Mouse (Mus musculus): ENCODE results near the gene Sun2. TPM values are rescaled to one million over a fixed set of nuclear protein-coding genes. Genes with fewer than 3 reads are reported as not detected.

Gene Sun2
- polyA plus RNA-seq, 1 experiment from 2014 or later: 2.2 TPM

DNA sequence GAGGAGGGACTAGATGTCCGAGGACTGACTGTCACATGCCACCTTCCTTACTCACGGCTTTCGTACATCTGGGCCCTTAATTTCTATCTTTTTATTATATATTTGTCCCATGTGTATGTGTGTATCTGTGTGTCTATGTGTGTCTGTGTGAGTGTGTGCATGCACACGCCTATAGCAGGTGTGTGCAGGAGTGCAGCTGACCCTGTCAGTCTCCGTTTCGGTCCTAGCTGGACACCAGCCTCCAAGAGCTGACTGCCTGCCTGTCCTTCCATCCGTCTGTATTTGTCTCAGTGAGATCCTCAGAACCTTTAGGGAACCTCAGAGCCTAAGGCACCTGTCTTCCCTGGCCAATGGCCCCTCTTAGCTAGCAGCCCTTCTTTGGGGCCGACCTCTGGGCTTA is 22.1 kb downstream of the Sun2 start:
- H3K9ac ChIP-seq (ENCODE audit: low read length): no peak overlapping the region
- 88% methylated on average over 8 of the region's 8 CpGs for WGBS
- H3K4me1 ChIP-seq (replicated peaks; ENCODE audit: control insufficient read depth, insufficient read depth): no peaks in the 10 kb centered on the region
- DNase-seq (ENCODE audit: low spot score): no peak
- peaks cover 25% of the 10 kb centered on the region for H3K36me3 ChIP-seq (ENCODE audit: control insufficient read depth, insufficient read depth, low read length)
- no peak overlapping the region for H3K27ac ChIP-seq (replicated peaks)
- TF ChIP-seq CTCF (IDR thresholded peaks at IDR 0.05; ENCODE audit: low read depth) (no peak), EP300 (optimal IDR thresholded peaks at IDR 0.05) (no peak)
- H3K4me3 ChIP-seq (ENCODE audit: low read depth, low read length): no peak overlapping the region
- ATAC-seq (ENCODE audit: low FRiP score, low TSS enrichment): no peak
- H3K27me3 ChIP-seq (ENCODE audit: control insufficient read depth, insufficient read depth, low read length): no peaks in the 10 kb centered on the region
- H3K4me2 ChIP-seq (replicated peaks; ENCODE audit: low read depth): no peak overlapping the region
- no peaks in the 10 kb centered on the region for H3K9me3 ChIP-seq (ENCODE audit: control insufficient read depth, low read length)

DNA sequence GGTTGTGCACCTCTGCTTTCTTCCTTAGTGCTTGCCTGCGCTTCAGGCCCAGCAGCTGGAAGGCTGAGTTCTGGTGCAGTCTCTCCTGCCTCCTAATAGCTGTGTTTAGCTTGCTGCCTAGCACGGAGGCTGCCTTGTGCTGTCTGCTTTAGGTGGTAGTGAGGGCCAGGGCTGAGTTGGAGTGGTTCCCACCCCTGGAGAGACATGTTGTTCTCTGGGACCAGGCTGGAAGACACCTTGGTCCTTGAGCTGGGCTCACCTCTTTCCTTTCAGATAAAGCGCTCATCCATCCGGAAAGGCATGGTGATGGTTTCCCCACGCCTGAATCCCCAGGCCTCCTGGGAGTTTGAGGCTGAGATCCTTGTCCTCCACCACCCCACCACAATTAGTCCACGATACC is 25.6 kb downstream of the Sun2 start:
- no peak overlapping the region for H3K4me2 ChIP-seq (replicated peaks; ENCODE audit: low read depth)
- WGBS: 89% methylated on average over 6 of the region's 6 CpGs
- TF ChIP-seq CTCF (IDR thresholded peaks at IDR 0.05; ENCODE audit: low read depth) (no peak), EP300 (optimal IDR thresholded peaks at IDR 0.05) (no peak)
- H3K4me1 ChIP-seq (replicated peaks; ENCODE audit: control insufficient read depth, insufficient read depth): no peaks in the 10 kb centered on the region
- no peak overlapping the region for H3K4me3 ChIP-seq (ENCODE audit: low read depth, low read length)
- H3K9me3 ChIP-seq (ENCODE audit: control insufficient read depth, low read length): no peaks in the 10 kb centered on the region
- ATAC-seq (ENCODE audit: low FRiP score, low TSS enrichment) (no peak), DNase-seq (ENCODE audit: low spot score) (no peak)
- H3K36me3 ChIP-seq (ENCODE audit: control insufficient read depth, insufficient read depth, low read length): peaks cover 27% of the 10 kb centered on the region
- H3K9ac ChIP-seq (ENCODE audit: low read length): no peak overlapping the region
- H3K27ac ChIP-seq (replicated peaks): no peak overlapping the region
- no peaks in the 10 kb centered on the region for H3K27me3 ChIP-seq (ENCODE audit: control insufficient read depth, insufficient read depth, low read length)

DNA sequence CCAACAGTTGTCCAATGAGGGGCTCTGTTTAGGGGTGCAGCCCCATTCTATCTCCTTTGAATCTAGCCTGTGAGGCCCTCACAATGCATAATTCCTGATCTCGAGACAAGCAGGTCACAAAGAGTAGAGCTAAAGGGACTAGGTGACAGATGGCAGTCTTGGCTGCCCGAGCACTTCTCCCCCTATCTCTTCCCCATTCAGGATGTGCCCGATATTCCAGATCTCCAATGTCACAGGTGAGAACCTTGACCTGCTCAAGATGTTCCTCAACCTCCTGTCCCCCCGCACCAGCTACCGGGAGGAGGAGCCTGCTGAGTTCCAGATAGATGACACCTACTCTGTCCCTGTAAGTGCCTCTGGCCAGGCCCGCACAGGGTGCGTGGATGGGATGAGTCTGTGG is 26.7 kb downstream of the Sun2 start:
- H3K36me3 ChIP-seq (ENCODE audit: control insufficient read depth, insufficient read depth, low read length): peaks cover 34% of the 10 kb centered on the region
- no peak for TF ChIP-seq EP300 (optimal IDR thresholded peaks at IDR 0.05)
- DNase-seq (ENCODE audit: low spot score) (no peak), ATAC-seq (ENCODE audit: low FRiP score, low TSS enrichment) (no peak)
- no peak overlapping the region for H3K27ac ChIP-seq (replicated peaks)
- H3K4me1 ChIP-seq (replicated peaks; ENCODE audit: control insufficient read depth, insufficient read depth): no peaks in the 10 kb centered on the region
- H3K27me3 ChIP-seq (ENCODE audit: control insufficient read depth, insufficient read depth, low read length): no peaks in the 10 kb centered on the region
- H3K4me3 ChIP-seq (ENCODE audit: low read depth, low read length): no peak overlapping the region
- no peaks in the 10 kb centered on the region for H3K9me3 ChIP-seq (ENCODE audit: control insufficient read depth, low read length)
- H3K4me2 ChIP-seq (replicated peaks; ENCODE audit: low read depth): no peak overlapping the region
- WGBS: 90% methylated on average over 7 of the region's 7 CpGs
- H3K9ac ChIP-seq (ENCODE audit: low read length): no peak overlapping the region

DNA sequence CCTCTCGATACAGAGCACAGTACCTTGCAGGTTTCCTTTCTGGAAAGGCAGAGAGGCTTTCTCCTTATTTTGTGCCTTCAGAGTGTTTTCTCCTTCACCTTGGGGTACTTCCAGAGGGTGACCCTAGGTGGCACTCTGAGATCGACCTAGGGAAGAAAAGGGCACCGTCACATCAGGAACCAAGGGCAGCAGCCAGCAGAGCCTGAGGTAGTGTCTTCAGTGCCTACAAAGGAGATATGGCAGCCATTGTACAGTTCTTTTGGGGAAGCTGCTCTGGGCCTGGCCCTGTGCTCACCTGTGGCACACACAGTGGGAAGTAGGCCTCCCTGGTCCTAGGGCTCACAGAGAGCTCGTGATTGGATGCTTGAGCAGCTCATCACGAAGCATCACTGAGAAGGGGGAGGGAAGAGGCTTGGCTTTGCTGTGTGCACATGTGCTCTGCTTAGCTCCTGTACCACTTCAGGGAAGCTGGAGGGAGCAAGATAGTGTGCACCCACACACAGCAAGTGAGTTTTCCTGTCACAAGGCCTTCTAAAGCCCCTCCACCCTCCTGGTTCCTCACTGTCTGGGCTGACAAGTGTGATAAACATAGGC is 34.0 kb downstream of the Sun2 start:
- WGBS: 91% methylated on average over 5 of the region's 5 CpGs
- no peak overlapping the region for H3K4me2 ChIP-seq (replicated peaks; ENCODE audit: low read depth)
- no peak for DNase-seq (ENCODE audit: low spot score)
- no peak overlapping the region for H3K27ac ChIP-seq (replicated peaks)
- H3K4me1 ChIP-seq (replicated peaks; ENCODE audit: control insufficient read depth, insufficient read depth): no peaks in the 10 kb centered on the region
- H3K4me3 ChIP-seq (ENCODE audit: low read depth, low read length): no peak overlapping the region
- no peak overlapping the region for H3K9ac ChIP-seq (ENCODE audit: low read length)
- no peaks in the 10 kb centered on the region for H3K27me3 ChIP-seq (ENCODE audit: control insufficient read depth, insufficient read depth, low read length)
- H3K36me3 ChIP-seq (ENCODE audit: control insufficient read depth, insufficient read depth, low read length): peaks cover 21% of the 10 kb centered on the region
- no peak for TF ChIP-seq EP300 (optimal IDR thresholded peaks at IDR 0.05)
- peak; percentile 22; the same call in 1 of the 2 replicates for TF ChIP-seq CTCF (IDR thresholded peaks at IDR 0.05; ENCODE audit: low read depth)
- H3K9me3 ChIP-seq (ENCODE audit: control insufficient read depth, low read length): no peaks in the 10 kb centered on the region
- ATAC-seq (ENCODE audit: low FRiP score, low TSS enrichment): 0 out of 2 replicates have a peak, but pooled peaks have one; percentile 12

DNA sequence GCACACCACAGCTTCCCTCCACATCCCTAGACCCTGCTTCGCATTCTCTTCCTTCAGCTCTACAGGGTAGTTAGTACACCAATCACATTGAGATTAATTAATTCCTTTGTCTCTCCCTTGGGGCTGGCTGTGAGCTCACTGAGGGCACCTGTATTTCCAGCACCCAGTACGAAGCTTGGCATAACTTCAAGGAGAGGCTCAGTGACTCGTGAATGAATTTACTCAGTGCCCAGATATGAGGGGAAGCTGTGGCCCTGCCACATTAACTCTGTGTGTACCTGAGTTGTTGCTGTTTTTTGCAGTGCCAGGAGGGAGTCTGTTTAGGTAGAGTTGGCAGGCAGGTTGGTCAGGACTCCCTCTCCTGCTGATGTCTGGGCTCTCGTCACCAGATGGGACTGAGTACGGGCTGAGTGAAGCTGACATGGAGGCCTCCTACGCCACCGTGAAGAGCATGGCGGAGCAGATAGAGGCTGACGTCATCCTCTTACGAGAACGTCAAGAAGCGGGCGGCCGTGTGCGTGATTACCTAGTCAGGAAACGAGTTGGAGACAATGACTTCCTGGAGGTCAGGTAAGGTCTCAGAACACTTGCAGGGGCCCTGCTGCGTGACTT is 35.6 kb downstream of the Sun2 start:
- no peak for TF ChIP-seq CTCF (IDR thresholded peaks at IDR 0.05; ENCODE audit: low read depth)
- TF ChIP-seq EP300 (optimal IDR thresholded peaks at IDR 0.05): no peak
- no peak overlapping the region for H3K9ac ChIP-seq (ENCODE audit: low read length)
- no peaks in the 10 kb centered on the region for H3K4me1 ChIP-seq (replicated peaks; ENCODE audit: control insufficient read depth, insufficient read depth)
- no peak overlapping the region for H3K4me2 ChIP-seq (replicated peaks; ENCODE audit: low read depth)
- no peak for DNase-seq (ENCODE audit: low spot score)
- H3K27ac ChIP-seq (replicated peaks): no peak overlapping the region
- H3K36me3 ChIP-seq (ENCODE audit: control insufficient read depth, insufficient read depth, low read length): peaks cover 17% of the 10 kb centered on the region
- ATAC-seq (ENCODE audit: low FRiP score, low TSS enrichment): no peak
- H3K27me3 ChIP-seq (ENCODE audit: control insufficient read depth, insufficient read depth, low read length): no peaks in the 10 kb centered on the region
- H3K4me3 ChIP-seq (ENCODE audit: low read depth, low read length): no peak overlapping the region
- no peaks in the 10 kb centered on the region for H3K9me3 ChIP-seq (ENCODE audit: control insufficient read depth, low read length)
- 86% methylated on average over 17 of the region's 17 CpGs for WGBS

DNA sequence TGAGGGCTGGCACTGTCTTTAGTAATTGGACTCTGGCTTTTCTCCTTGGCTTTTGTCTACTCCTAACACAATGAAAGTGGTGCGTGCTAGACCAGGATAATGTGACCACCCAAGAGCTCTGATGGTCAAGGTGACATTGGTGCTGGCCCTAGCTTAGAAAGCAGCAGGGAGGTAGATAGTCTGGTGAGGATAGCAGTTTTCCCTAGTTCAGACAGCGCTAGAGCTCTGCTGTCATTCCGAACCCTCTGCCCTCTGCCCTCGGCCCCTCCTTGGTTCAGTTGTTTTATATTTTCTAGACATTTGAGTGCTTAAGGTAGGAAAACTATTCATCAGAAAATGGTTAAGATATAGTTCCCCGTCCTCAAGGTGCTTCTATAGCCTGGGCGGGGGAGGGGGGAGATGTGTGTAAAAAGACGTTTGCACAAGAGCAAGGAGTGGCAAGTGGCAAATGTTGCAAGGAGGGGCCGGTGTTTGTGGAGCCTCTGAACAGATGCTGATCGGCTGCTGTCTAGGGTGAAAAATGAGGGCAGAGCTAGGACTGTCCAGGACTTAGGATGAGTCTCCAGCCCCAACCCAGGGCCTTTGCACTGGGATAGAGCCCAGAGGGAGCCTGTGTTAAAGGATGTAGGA is 44.7 kb downstream of the Sun2 start:
- Histone ChIP-seq H3K4me2 (replicated peaks; ENCODE audit: low read depth) (no peak overlapping the region), H3K4me1 (replicated peaks; ENCODE audit: control insufficient read depth, insufficient read depth) (no peaks in the 10 kb centered on the region), H3K36me3 (ENCODE audit: control insufficient read depth, insufficient read depth, low read length) (no peaks in the 10 kb centered on the region), H3K27ac (replicated peaks) (no peak overlapping the region), H3K27me3 (ENCODE audit: control insufficient read depth, insufficient read depth, low read length) (no peaks in the 10 kb centered on the region), H3K9ac (ENCODE audit: low read length) (no peak overlapping the region), H3K4me3 (ENCODE audit: low read depth, low read length) (no peak overlapping the region), H3K9me3 (ENCODE audit: control insufficient read depth, low read length) (no peaks in the 10 kb centered on the region)
- ATAC-seq (ENCODE audit: low FRiP score, low TSS enrichment) (no peak), DNase-seq (ENCODE audit: low spot score) (no peak)
- 62% methylated on average over 9 of the region's 9 CpGs for WGBS
- TF ChIP-seq EP300 (optimal IDR thresholded peaks at IDR 0.05) (no peak), CTCF (IDR thresholded peaks at IDR 0.05; ENCODE audit: low read depth) (no peak)
